Mouse (Mus musculus) ES-Bruce4 (cell line): ENCODE data around the gene Olfr372. TPM values are rescaled to one million over a fixed set of nuclear protein-coding genes. Genes with fewer than 3 reads are reported as not detected.
"Not testable (repeated sequence)": the region's sequence is repeated elsewhere in the genome, so short reads cannot be mapped to it uniquely, and the experiment has no call there.

ENCODE experiments used
- H3K27ac ChIP-seq: 2 replicates; pipeline ENCODE4 v1.5.1; 2012; ENCODE audit warnings: low read length, inconsistent platforms; ENCODE audit not compliant: insufficient read depth
- H3K27me3 ChIP-seq: 2 replicates; pipeline ENCODE4 v1.6.1; 2012; ENCODE audit warnings: mild to moderate bottlenecking, low read length, inconsistent platforms; ENCODE audit not compliant: control insufficient read depth, poor library complexity, insufficient read depth, severe bottlenecking
- H3K36me3 ChIP-seq: 2 replicates; pipeline ENCODE4 v1.6.1; 2012; ENCODE audit warnings: inconsistent platforms, mild to moderate bottlenecking, low read length, moderate library complexity; ENCODE audit not compliant: control insufficient read depth, poor library complexity, insufficient read depth, severe bottlenecking
- H3K4me1 ChIP-seq: one replicate; pipeline ENCODE4 v1.8.1; 2011; ENCODE audit warnings: low read length; ENCODE audit not compliant: control insufficient read depth, insufficient read depth
- H3K4me3 ChIP-seq: 2 replicates; pipeline ENCODE4 v1.5.1; 2011; ENCODE audit warnings: low read depth, mild to moderate bottlenecking, low read length
- H3K9ac ChIP-seq: 2 replicates; pipeline ENCODE4 v1.6.1; 2012; ENCODE audit warnings: low read depth, mild to moderate bottlenecking, inconsistent platforms; ENCODE audit not compliant: poor library complexity, severe bottlenecking
- H3K9me3 ChIP-seq: replicated peaks from 2 replicates; pipeline ENCODE4 v1.6.1; 2012; ENCODE audit warnings: mild to moderate bottlenecking, low read length, inconsistent platforms; ENCODE audit not compliant: control insufficient read depth, poor library complexity, insufficient read depth, severe bottlenecking
- CTCF ChIP-seq: IDR thresholded peaks from one replicate; pipeline ENCODE4 v1.8.1; 2011; ENCODE audit warnings: low read depth, low read length
- EP300 ChIP-seq: IDR thresholded peaks from 2 replicates; pipeline ENCODE4 v1.6.1; 2011; ENCODE audit warnings: low read depth, low read length; ENCODE audit not compliant: insufficient read depth
- POLR2A ChIP-seq: IDR thresholded peaks from one replicate; pipeline ENCODE4 v1.8.1; 2011; ENCODE audit warnings: low read length; ENCODE audit not compliant: insufficient read depth
- polyA plus RNA-seq: library from polyadenylated mRNA; stranded (reverse); fragments of >200 nt; gene quantifications from 2 replicates; pipeline ENCODE4 v1.2.4, GENCODE M21; 2011; ENCODE audit warnings: low read depth; ENCODE audit not compliant: missing spikeins, insufficient read depth, insufficient read length

The Olfr372 gene
- polyA plus RNA-seq = not detected in 2 replicates

DNA sequence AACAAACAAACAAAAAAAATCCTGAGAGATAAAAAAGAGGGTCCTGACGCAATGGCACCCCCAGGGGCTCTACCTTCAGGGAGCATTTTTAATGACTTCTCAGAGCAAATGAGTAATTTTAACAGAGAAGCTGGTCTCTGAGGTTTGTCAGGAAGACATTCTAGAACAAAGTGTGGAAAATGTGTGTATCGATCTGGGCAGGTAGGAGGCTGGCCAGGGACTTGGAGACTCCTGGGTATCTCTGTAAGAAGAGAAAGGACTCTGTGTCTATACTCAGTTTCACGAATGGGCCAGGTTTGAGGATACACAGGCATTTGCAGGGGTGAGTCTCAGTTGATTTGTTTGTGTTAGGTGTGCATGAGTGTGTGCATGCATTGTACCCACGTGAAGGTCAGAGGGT lies at the start of gene Olfr372:
Gene Olfr372, plus strand, starts transcription at position 301 of the 400 bp plus-strand sequence.
- H3K4me1 ChIP-seq, H3K4me3 ChIP-seq, H3K27ac ChIP-seq, H3K27me3 ChIP-seq, H3K9me3 ChIP-seq, H3K36me3 ChIP-seq, H3K9ac ChIP-seq: not testable (repeated sequence)

DNA sequence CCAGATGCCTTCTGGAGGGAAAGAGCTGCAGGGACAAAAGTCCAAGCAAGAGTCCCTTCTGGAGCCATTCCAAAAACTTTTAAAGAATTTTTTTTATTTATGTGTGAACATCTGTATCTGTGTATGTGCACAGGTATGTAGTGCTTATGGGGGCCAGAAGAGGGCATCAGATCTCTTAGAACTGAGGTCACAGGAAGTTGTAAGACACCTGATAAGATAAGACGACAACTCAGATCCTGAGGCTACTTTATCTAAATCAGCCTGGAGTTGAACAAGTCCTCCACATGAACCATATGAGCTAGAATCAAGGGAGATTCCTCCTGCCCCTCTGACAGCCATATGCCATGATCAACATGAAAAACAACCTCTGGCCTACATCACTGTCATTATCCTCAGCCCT lies 41.6 kb upstream of the Olfr372 start:
- TF ChIP-seq CTCF = no peak
- no peak for TF ChIP-seq EP300
- TF ChIP-seq POLR2A = no peak
- Histone ChIP-seq H3K9ac (no peak overlapping the region), H3K36me3 (no peaks in the 10 kb centered on the region)

DNA sequence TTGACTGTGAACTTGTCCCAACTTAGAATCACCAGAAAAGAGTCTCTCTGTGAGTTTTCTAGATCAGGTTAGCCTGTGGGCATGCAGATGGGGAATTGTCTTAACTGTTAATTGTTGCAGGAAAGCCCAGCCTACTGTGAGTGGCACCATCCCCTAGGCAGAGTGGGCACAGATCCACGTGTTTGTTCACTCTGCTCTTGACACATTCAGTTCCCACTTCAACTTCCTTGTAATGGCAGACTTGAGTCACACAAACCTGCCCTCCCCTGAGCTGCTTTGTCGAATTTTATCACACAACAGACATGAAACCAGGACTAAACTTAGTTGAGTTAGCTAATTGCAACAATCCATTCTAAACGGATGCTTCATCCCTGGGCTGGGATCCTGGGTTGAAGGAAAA lies 40.8 kb upstream of the Olfr372 start:
- TF ChIP-seq POLR2A = no peak
- TF ChIP-seq EP300 = no peak
- TF ChIP-seq CTCF = no peak
- Histone ChIP-seq H3K4me1 (no peaks in the 10 kb centered on the region), H3K9me3 (peaks cover 4% of the 10 kb centered on the region; the same call in 1 of the 2 replicates), H3K27ac (no peak overlapping the region), H3K4me3 (no peak overlapping the region), H3K27me3 (no peaks in the 10 kb centered on the region), H3K9ac (no peak overlapping the region), H3K36me3 (no peaks in the 10 kb centered on the region)

More for the DNA sequence above, 41.6 kb upstream of the Olfr372 start:
- Histone ChIP-seq H3K27ac (no peak overlapping the region), H3K9me3 (peaks cover 4% of the 10 kb centered on the region; the same call in 1 of the 2 replicates), H3K4me1 (no peaks in the 10 kb centered on the region), H3K4me3 (no peak overlapping the region), H3K27me3 (no peaks in the 10 kb centered on the region)

DNA sequence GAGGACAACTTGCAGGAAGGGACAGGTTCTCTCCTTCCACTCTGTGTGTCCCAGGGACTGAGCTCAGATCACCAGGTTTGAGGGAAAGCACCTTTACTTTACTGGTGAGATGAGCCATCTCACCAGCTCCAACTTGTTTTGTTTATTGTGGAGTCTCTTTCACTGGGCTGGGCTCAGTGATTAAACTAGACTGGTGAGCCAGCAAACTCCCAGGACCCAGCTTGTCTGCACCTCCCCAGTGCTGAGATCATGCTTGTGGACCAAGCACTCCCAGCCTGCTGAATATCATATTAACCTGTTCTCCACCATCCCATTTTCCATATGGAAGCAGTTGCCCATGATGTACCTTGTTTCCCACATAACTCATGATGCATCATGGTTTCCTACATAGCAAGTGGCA lies 38.1 kb upstream of the Olfr372 start:
- H3K36me3 ChIP-seq = no peaks in the 10 kb centered on the region
- H3K27me3 ChIP-seq = no peaks in the 10 kb centered on the region
- H3K27ac ChIP-seq = no peak overlapping the region
- no peak overlapping the region for H3K9ac ChIP-seq
- H3K9me3 ChIP-seq = peaks cover 4% of the 10 kb centered on the region; the same call in 1 of the 2 replicates
- H3K4me1 ChIP-seq = no peaks in the 10 kb centered on the region
- TF ChIP-seq EP300 (no peak), POLR2A (no peak), CTCF (no peak)
- no peak overlapping the region for H3K4me3 ChIP-seq

DNA sequence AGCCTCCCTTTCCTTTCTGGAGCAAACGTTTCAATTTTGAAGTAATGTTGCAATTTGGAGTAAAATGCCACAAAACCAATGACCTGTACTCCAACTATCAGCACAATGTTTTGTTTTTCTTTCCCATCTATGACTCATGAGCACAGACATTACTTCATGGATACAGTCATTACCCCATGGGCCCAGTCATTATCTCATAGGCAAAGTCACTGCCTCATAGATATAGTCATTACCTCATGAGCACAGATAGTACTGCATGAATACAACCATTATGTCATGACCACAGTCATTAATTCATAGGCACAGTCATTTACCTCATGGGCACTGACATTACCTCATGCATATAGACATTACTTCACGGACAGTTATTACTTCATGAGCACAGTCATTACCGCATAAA lies 35.1 kb upstream of the Olfr372 start:
- H3K9me3 ChIP-seq = no peaks in the 10 kb centered on the region
- no peak overlapping the region for H3K4me3 ChIP-seq
- TF ChIP-seq EP300 (no peak), CTCF (no peak), POLR2A (no peak)
- no peak overlapping the region for H3K27ac ChIP-seq
- no peaks in the 10 kb centered on the region for H3K36me3 ChIP-seq
- H3K4me1 ChIP-seq = no peaks in the 10 kb centered on the region
- H3K27me3 ChIP-seq = peaks cover 1% of the 10 kb centered on the region; the same call in 1 of the 2 replicates
- no peak overlapping the region for H3K9ac ChIP-seq

DNA sequence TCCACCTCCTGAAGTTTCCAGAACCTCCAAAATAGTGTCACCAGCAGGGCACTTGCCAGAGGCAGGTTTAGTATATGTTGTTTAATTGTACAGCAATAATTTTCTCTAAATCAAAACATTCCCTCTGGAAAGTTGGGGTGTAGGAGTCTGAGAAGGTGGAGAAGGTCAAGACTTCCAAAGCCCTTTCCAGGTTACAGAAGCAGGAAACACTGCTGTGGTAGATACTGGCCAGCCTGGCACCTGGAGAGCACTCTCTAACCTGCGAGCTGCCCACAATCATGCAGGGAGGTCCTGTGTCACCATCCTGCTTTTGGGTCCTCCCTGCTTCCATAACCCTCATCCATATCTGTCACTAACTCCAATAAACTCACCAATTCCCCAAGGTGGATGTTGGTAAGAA lies 34.3 kb upstream of the Olfr372 start:
- Histone ChIP-seq H3K36me3 (no peaks in the 10 kb centered on the region), H3K9ac (no peak overlapping the region), H3K9me3 (no peaks in the 10 kb centered on the region), H3K27ac (no peak overlapping the region), H3K27me3 (peaks cover 1% of the 10 kb centered on the region; the same call in 1 of the 2 replicates), H3K4me3 (no peak overlapping the region), H3K4me1 (no peaks in the 10 kb centered on the region)
- TF ChIP-seq POLR2A (no peak), CTCF (no peak), EP300 (no peak)
